Mouse (Mus musculus): ENCODE measurements around the gene Filip1.

DNA sequence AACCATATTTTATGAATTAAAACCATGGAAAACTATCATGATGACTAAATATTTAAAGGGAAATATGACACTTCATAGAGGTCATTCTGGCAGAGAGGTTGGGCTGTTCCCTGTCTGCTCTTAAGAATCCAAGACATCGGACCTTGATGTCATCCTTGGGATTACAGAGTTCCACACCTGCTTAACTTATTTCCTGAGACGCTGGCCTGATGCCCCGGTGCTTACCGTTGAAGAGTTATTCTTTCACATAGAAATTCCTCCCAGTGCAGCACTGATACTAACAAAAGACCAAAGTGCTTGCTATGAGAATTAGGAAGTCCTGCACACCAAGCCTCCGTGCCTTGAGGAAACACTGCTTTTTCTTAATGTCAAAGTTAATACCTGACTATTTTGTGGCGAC is 62.6 kb downstream of the Filip1 start:
- TF ChIP-seq CTCF (IDR thresholded peaks at IDR 0.05; ENCODE audit: borderline replicate concordance, extremely low read depth, insufficient read depth, insufficient read length) = no peak
- TF ChIP-seq POLR2A (IDR thresholded peaks at IDR 0.05; ENCODE audit: borderline replicate concordance, extremely low read depth, insufficient read depth, insufficient read length, poor library complexity, severe bottlenecking) = no peak

Measured in brain, embryonic 14.5 days (tissue).